Mouse (Mus musculus): ENCODE results near the gene Id1. TPM values are rescaled to one million over a fixed set of nuclear protein-coding genes. Genes with fewer than 3 reads are reported as not detected.

Id1 gene
- polyA plus RNA-seq, 1 experiment from 2014 or later, result 76.1 TPM

DNA sequence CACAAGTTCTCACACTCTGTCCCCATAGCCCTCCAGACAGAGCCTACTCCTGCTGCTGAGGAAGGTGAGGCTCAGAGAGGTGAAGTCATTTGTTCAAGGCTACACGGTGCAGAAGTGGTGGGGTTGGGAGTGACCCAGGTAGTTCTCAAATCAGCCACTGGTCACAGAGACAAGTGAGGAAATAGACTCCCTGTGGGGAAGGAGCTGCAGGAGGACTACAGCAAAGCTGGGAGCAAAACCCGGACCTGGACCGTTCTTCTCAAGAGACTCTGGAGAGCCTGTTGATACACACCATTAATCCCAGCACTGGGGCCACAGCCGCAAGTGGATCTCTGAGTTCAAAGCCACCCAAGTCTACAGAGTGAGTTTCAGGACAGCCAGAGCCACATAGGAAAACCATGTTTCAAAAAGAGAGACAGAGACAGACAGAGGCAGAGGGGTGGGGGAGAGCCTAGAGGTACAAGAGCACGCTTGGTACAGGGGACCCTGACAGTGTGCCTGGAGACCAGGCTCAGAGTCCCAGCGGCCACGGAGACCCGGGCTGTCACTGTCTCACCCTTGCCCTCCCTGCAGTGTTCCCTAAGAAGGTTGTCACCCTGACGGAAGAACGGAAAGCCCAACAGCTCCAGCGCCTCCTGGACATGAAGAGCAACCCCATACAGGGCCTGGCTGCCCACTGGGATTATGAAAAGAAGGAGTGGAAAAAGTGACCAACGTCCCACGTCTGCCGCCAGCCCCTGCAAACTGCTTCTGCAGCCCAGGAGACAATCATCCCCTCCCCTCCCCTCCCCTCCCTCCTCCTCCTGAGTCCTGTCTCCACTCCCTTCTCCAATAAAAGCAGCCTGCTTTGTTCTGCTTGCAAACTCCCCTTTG is 28.4 kb downstream of the Id1 start:
- Histone ChIP-seq H3K27ac (ENCODE audit: low read depth, low read length) (no peak overlapping the region), H3K4me3 (ENCODE audit: low read depth, low read length) (no peak overlapping the region), H3K9ac (ENCODE audit: low read depth, low read length) (0 out of 2 replicates have a peak overlapping the region, but pooled peaks have one; percentile 26), H3K9me3 (ENCODE audit: control insufficient read depth) (no peaks in the 10 kb centered on the region), H3K27me3 (replicated peaks; ENCODE audit: control insufficient read depth, insufficient read depth, low read length) (no peaks in the 10 kb centered on the region), H3K4me1 (replicated peaks; ENCODE audit: control insufficient read depth, insufficient read depth, low read length) (no peaks in the 10 kb centered on the region; the same call in 1 of the 2 replicates), H3K36me3 (ENCODE audit: control insufficient read depth, insufficient read depth) (no peaks in the 10 kb centered on the region), H3K4me2 (replicated peaks; ENCODE audit: low read depth) (peak overlapping the region; percentile 44)
- TF ChIP-seq CTCF (IDR thresholded peaks at IDR 0.05; ENCODE audit: low read depth), result 0 out of 2 replicates have a peak, but pooled peaks have one; percentile 4
- ATAC-seq, result 0 out of 2 replicates have a peak, but pooled peaks have one; percentile 25
- WGBS, result 8% methylated on average over 14 of the region's 14 CpGs

- no peak for TF ChIP-seq CTCF (IDR thresholded peaks at IDR 0.05; ENCODE audit: low read depth)
- ATAC-seq, result no peak
- peak overlapping the region; percentile 44; the same call in 1 of the 2 replicates for H3K4me2 ChIP-seq (replicated peaks; ENCODE audit: low read depth)
- 33% methylated on average over 7 of the region's 7 CpGs for WGBS
- no peak overlapping the region for H3K4me3 ChIP-seq (ENCODE audit: low read depth, low read length)
- H3K36me3 ChIP-seq (ENCODE audit: control insufficient read depth, insufficient read depth), result no peaks in the 10 kb centered on the region
- no peaks in the 10 kb centered on the region for H3K9me3 ChIP-seq (ENCODE audit: control insufficient read depth)
- H3K27ac ChIP-seq (ENCODE audit: low read depth, low read length), result no peak overlapping the region
- no peaks in the 10 kb centered on the region; the same call in 1 of the 2 replicates for H3K4me1 ChIP-seq (replicated peaks; ENCODE audit: control insufficient read depth, insufficient read depth, low read length)
- no peak overlapping the region for H3K9ac ChIP-seq (ENCODE audit: low read depth, low read length)
- H3K27me3 ChIP-seq (replicated peaks; ENCODE audit: control insufficient read depth, insufficient read depth, low read length), result no peaks in the 10 kb centered on the region
These were observed 29.1 kb downstream of the Id1 start for GRCm38 (mm10) chr2:152765045-152765674.

GRCm38 (mm10) chr2:152766387-152767123 is 30.5 kb downstream of the Id1 start:
- TF ChIP-seq CTCF (IDR thresholded peaks at IDR 0.05; ENCODE audit: low read depth), result peak; percentile 99
- no peaks in the 10 kb centered on the region for H3K9me3 ChIP-seq (ENCODE audit: control insufficient read depth)
- H3K4me2 ChIP-seq (replicated peaks; ENCODE audit: low read depth), result no peak overlapping the region; the same call in 1 of the 2 replicates
- H3K36me3 ChIP-seq (ENCODE audit: control insufficient read depth, insufficient read depth), result no peaks in the 10 kb centered on the region
- H3K27me3 ChIP-seq (replicated peaks; ENCODE audit: control insufficient read depth, insufficient read depth, low read length), result no peaks in the 10 kb centered on the region
- H3K4me3 ChIP-seq (ENCODE audit: low read depth, low read length), result no peak overlapping the region
- H3K4me1 ChIP-seq (replicated peaks; ENCODE audit: control insufficient read depth, insufficient read depth, low read length), result no peaks in the 10 kb centered on the region; the same call in 1 of the 2 replicates
- 19% methylated on average over 25 of the region's 25 CpGs for WGBS
- peak; percentile 48 for ATAC-seq
- H3K27ac ChIP-seq (ENCODE audit: low read depth, low read length), result no peak overlapping the region
- H3K9ac ChIP-seq (ENCODE audit: low read depth, low read length), result no peak overlapping the region

DNA sequence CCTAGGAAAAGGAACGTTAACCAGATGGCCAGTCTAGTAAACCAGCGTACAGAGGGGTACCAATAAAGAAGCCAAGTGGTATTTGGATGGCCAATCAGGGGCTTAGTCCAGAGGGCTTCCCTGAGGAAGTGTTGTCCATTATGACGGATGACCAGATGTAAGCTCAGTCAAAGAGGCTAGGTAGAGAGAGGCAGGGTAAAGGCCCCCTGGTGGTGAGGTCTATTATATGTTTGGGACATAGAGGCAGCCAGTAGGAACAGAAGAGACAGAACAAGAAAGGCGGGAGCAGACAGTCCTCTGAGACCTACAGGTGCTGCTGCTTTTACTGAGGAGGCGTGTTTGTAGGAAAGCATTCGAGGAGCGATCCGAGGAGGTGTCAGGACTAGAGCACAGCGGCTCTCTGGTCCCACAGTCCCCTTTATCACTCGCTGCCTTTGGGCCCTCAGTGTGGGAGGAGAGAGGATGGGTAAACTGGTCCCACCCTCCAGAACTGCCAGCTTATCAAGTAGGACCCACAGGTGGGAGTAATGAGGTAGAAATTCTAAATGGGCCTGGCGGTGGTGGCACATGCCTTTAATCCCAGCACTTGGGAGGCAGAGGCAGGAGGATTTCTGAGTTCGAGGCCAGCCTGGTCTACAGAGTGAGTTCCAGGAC is 31.7 kb downstream of the Id1 start:
- H3K27me3 ChIP-seq (replicated peaks; ENCODE audit: control insufficient read depth, insufficient read depth, low read length), result no peaks in the 10 kb centered on the region
- H3K4me1 ChIP-seq (replicated peaks; ENCODE audit: control insufficient read depth, insufficient read depth, low read length), result no peaks in the 10 kb centered on the region; the same call in 1 of the 2 replicates
- no peak overlapping the region for H3K27ac ChIP-seq (ENCODE audit: low read depth, low read length)
- H3K9ac ChIP-seq (ENCODE audit: low read depth, low read length), result no peak overlapping the region
- H3K36me3 ChIP-seq (ENCODE audit: control insufficient read depth, insufficient read depth), result no peaks in the 10 kb centered on the region
- TF ChIP-seq CTCF (IDR thresholded peaks at IDR 0.05; ENCODE audit: low read depth), result peak; percentile 85
- 51% methylated on average over 12 of the region's 12 CpGs for WGBS
- H3K4me3 ChIP-seq (ENCODE audit: low read depth, low read length), result no peak overlapping the region
- H3K9me3 ChIP-seq (ENCODE audit: control insufficient read depth), result no peaks in the 10 kb centered on the region
- no peak overlapping the region for H3K4me2 ChIP-seq (replicated peaks; ENCODE audit: low read depth)
- peak; percentile 50 for ATAC-seq

DNA sequence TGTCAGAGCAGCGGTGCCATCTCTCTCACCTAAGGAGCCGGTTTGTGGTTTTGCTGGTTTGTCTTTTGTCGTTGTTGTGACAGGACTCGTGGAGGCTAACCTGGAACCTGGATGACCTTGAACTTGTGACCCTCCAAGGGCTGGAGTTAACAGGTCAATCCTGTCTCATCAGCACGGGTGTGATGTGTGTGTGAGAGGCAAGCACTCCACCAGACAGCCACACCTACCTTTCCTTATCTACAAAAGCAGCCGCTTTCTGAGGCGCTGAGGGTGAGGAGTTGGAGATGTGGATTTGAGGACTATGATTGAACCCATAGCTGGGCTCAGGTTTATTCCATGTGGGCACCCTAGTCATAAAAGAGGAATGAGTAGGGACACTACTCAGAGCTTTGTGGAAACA is 33.6 kb downstream of the Id1 start:
- H3K4me3 ChIP-seq (ENCODE audit: low read depth, low read length), result no peak overlapping the region

More for the DNA sequence above, 33.6 kb downstream of the Id1 start:
- H3K9me3 ChIP-seq (ENCODE audit: control insufficient read depth), result no peaks in the 10 kb centered on the region
- ATAC-seq, result no peak
- no peak for TF ChIP-seq CTCF (IDR thresholded peaks at IDR 0.05; ENCODE audit: low read depth)
- no peaks in the 10 kb centered on the region for H3K4me1 ChIP-seq (replicated peaks; ENCODE audit: control insufficient read depth, insufficient read depth, low read length)
- H3K36me3 ChIP-seq (ENCODE audit: control insufficient read depth, insufficient read depth), result no peaks in the 10 kb centered on the region
- no peak overlapping the region for H3K27ac ChIP-seq (ENCODE audit: low read depth, low read length)
- no peaks in the 10 kb centered on the region for H3K27me3 ChIP-seq (replicated peaks; ENCODE audit: control insufficient read depth, insufficient read depth, low read length)
- WGBS, result 62% methylated on average over 7 of the region's 7 CpGs
- H3K9ac ChIP-seq (ENCODE audit: low read depth, low read length), result no peak overlapping the region
- H3K4me2 ChIP-seq (replicated peaks; ENCODE audit: low read depth), result no peak overlapping the region
